Mouse (Mus musculus) CD8-positive naive resting alpha-beta T cell, adult 2 months (primary cell): ENCODE results near the gene Clptm1.

Experiments used
- DNase-seq, 2 experiments: peaks; one replicate each; pipeline ENCODE4 v3.0.0; 2022; ENCODE audit warnings: low read depth in 2 of 2, low spot score in 2 of 2

The Clptm1 gene

DNA sequence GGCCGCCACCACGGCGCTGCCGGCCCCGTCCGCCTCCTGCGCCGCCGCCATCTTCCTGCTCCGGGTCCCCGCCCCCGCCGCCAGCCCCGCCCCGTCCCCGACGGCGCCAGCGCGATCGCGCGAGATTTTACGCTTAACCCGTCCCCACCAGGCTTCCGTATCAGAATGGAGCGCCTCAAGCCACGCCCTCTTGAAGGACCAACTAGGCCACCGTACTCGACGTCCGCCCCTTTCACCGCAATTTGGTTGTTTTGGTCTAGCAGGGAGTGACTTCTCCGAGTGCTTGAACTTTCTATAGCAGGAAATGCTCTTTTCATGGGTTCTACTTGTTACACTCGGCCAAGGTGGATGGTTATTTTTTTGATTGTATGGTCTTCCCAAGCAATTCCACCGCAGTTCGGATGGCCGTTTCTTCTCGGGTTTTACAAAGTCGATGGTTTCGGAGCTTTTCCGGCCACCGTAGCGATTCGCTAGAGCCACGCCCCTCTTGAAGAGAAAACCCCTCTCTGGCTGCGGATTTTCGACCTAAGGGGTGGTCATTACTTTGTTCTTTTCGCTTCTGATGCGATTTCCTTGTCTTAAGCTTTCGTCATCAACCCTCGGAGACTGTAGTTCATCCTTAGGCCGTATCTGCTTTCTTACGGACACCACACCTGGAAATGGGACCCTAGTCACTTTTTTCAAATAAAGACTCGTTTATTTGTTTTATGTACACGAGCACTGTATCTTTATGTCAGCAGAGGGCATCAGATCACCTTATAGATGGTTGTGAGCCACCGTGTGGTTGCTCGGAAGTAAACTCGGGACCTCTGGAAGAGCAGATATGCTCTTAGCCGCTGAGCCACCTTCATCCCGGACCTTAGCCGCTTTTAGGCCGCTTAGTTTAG is at the start of gene Clptm1:
Gene Clptm1, minus strand, starts transcription at position 79 of the 887 bp plus-strand sequence.
- DNase-seq: peak; percentile 98

GRCm38 (mm10) chr7:19713598-19713997 is 48.8 kb upstream of the Clptm1 start:
- no peak for DNase-seq

DNA sequence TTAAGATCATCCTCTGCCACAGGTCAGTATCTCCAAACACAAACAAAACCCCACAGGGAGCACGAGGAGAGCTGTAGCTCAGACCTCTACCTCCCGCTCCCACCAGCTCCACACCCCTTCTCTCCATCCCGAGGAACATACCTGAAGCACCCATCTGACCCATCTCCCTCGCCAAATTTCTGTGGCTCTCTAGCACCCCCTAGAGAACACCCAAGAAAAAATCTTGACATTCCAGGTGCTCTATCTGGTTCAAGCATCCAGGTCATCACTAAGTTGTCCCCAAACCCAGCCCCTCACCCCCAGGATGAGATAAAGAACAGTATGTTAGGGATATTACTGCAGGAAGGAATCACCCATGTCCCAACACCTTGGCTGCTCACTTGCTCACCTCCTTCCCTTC is 48.4 kb upstream of the Clptm1 start:
- peak in 1 of 2 experiments; percentile 29 for DNase-seq

DNA sequence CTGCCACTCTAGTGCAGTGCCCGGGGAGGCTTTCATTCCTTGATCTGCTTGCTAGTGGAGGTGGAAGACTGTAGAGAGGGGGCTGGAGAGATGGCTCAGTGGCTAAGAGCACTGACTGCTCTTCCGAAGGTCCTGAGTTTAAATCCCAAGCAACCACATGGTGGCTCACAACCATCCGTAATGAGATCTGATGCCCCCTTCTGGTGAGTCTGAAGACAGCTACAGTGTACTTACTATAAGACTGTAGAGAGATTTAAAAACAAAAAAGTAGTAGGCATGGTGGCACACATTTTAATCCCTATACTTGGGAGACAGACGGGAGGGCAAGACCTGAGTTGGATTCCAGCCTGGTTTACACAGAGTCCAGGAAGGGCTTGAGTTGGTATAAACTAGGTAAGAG is 47.6 kb upstream of the Clptm1 start:
- DNase-seq: no peak

GRCm38 (mm10) chr7:19710650-19711049 is 45.8 kb upstream of the Clptm1 start:
- DNase-seq: no peak

DNA sequence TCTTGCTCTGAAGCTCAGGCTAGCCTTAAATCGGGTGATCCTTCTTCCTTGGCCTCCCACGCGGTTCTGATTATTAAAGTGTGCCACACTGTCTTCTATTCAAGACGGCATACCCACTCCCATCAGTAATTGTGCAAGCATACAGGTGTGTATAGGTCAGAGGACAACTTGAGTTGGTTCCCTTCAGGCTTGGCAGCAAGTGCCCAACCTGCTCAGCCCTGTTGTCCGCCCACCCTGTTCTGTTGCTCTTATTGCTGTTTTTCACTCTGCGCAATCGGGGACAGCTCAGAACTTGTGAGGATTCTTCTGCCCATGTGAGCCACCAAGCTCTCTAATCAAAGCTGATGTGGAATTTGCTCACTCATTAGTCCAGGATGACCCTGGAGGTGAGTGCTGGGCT is 40.4 kb upstream of the Clptm1 start:
- DNase-seq: no peak

DNA sequence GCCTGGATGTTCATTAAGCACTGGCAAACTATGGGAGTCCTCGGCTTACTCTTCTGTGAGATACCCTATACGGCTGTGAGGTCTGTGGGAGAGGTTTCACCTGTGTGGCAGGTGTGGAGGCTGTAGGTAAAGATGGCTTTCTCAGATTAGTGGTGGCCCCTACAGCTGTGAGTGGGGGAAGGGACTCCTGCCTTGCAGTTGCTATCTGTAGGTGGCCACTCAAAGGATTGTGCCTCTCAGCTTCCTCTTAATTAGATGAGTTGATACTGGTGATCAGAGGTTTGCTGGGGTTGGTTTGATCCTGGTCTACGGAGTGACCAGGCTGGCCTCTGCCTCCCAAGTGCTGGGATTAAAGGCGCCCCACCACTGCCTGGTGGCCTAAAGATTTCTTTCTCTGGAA is 39.6 kb upstream of the Clptm1 start:
- DNase-seq: no peak

GRCm38 (mm10) chr7:19702859-19703555 is 38.2 kb upstream of the Clptm1 start:
- DNase-seq: no peak

DNA sequence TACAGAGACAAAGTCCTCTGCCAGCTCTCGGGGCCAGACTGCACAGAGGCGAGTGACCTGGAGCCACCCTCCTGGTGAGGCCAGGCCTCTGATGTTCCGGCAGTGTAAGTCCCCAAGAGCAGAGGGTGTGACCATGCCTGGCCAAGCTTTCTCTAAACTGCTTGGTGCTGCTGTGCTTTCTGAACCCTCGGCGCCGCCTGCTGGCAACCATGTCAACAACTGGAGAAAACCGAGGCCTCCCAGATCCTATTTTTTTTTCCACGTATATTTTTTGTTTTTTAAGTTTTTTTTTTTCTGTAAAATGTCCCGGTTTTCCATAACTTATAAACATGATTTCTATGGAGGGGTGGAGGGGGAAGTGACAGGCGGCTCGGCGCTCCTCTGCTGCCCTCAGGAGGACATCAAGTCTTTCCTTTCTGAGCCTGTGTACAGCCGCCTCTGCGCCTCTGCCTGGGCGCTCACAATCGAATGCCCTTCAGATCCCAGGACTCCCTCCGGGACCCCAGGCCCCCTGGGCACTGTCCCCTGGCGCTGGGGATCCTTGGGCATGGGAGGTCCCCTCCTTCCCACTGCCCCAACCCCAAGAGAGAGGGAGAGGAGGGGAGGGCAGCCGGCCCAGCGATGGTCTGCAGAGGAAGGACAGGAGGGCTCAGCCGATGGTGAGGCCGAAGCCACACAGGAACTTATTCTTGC is 36.4 kb upstream of the Clptm1 start:
- DNase-seq: no peak

GRCm38 (mm10) chr7:19700299-19701068 is 35.7 kb upstream of the Clptm1 start:
- no peak for DNase-seq

DNA sequence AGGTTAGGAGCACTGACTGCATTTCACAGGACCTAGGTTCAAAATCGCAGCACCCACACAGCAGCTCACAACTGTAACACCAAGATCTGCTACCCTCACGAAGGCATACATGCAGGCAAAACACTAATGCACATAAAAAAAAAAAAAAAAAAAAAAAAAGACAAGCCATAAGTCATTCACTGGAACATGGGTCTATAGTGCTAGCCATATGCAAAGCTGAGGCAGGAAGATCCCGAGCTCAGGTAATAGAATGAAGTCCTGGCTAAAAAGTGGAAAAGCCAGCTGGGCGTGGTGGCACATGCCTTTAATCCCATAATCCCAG is 35.0 kb upstream of the Clptm1 start:
- DNase-seq: no peak

DNA sequence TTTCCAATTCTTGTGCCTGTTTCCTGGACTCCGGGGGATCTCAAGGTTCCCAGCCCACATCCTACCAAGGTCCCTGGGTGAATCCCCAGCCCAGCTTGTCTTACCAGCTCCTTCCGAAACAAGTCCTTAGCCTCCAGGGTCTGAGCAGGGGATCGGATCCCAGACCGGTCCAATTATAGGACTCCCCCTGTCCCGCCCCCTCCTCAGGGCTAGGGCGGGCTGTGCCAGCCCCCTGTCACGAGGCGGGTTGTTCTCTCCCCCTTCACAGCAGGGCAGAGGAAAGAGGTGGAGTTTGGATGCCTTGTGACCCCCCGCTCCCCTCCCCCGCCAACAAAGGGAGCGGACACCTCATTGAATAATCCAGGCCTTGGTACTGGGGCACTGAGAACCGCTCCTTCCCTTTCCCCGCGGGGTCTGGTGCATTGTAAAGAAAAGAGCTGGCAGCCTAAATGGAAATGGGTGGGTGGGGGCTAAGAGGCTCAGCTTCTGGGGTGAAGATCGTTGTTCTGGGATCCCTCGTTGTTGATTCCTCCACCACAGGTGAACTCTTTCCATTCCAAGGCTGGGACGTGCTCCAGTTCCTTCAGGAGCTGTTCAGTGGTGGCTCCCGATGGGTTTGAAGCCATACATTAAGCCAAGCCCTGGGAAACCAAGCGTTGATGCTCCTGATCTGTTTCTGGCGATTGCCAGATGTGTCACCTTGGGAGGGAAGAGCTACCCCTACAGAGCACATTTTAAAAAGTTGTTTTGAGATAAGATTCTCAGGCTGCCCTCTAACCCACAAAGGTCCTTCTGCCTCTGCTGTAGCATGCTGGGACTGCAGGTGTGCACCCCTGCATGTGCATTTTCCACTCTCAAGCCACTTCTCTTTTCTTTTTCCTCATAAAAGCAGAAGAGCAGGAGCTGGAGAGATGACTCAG is 34.3 kb upstream of the Clptm1 start, which contains the start of gene Apoe:
Gene Apoe, minus strand, starts transcription at position 282 of the 920 bp plus-strand sequence.
- DNase-seq: no peak

DNA sequence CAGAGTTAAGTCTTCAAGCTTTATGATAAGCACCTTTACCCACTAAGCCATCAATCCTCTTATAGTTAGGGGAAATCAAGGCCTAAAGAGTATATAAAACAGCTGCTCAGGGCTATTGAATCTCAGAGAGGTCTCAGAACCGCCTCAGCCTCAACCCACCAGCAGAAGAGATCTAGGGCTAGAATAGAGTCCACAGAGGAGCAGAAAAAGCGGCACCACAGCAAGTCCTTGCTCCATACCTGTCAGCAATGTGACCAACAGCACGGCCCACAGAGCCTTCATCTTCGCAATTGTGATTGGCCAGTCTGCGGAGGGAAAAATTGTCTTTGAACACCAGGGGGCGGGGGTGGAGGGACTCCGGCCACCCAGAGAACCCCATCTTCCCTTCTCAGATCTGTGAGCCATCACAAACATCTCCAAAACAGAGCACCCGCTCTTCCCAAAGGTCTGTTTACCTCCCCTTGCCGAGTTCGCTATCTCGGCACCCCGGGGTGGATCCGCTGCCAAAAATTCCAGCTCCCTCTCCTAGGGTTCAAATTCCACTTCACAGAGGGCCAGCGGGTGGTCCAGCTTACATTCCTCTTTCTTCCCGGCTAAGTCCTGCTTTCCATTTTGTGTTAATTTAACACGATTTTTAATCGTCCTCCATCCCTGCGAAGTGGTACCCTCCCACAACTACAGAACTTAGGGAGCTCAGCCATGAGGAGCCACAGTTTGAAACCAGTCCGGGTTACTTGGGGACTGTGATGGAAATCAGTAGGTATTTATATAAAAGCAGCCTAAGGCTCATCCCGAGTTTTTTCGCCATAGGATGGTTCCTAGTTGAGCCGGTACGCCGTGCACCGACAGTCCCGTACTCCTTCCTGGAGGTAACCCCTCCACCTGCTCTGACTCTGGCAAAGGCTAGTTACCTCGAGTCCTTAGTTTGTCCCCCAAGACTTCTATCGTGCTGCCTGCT is 33.4 kb upstream of the Clptm1 start:
- DNase-seq: no peak

DNA sequence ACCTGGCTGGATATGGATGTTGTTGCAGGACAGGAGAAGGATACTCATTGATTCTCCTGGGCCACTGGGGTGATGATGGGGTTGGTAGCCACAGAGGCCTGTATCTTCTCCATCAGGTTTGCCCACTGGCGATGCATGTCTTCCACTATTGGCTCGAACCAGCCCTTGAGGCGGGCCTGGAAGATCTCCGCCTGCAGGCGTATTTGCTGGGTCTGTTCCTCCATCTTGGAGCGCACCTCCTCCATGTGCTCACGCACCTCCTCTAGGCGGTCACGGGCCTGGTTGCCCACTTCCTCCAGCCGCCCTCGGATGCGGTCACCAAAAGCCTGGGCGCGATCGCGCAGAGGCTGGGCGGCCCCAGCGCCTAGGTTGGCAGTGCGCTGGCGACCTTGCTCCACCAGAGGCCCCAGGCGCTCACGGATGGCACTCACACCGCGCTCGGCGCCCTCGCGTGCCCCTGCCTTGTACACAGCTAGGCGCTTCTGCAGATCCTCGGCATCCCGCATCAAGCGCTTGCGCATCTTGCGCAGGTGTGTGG is 31.6 kb upstream of the Clptm1 start:
- DNase-seq: no peak

DNA sequence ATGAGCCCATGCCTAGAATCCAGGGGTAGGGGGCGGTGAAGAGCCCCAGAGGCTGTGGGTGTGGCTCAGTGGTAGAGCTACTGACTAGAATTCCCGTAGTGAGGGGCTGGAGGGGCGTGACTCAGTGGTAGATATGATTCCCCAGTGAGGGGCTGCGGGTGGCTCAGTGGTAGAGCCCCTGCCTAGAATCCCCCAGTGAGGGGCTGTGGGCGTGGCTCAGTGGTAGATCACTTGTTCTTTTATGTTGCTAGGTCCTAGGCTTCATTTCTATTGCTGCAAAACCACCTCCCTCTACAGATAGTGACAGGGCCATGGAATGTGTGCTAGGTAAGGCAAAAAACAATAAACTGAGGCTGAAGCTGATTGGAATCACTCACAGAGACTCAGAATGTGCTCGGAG is 31.0 kb upstream of the Clptm1 start:
- DNase-seq: no peak

DNA sequence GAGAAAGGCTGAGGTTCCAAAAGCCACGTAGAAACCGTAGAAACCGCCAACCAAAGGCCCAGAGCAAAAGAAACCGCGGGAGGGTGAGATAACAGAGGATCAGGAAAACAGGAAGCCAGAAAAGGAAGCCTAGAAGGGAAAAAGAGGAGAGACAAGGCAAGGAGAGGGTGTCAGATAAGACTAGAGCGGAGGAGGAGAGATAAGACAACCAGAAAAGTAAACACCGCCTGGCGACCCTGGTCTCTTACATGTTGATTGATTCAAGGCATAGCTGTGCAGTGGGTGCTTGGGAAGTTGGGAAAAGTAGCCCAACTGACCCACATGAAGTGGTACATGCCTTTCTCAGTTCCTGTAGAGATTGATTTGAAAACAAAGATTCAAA is 30.4 kb upstream of the Clptm1 start:
- DNase-seq: no peak

DNA sequence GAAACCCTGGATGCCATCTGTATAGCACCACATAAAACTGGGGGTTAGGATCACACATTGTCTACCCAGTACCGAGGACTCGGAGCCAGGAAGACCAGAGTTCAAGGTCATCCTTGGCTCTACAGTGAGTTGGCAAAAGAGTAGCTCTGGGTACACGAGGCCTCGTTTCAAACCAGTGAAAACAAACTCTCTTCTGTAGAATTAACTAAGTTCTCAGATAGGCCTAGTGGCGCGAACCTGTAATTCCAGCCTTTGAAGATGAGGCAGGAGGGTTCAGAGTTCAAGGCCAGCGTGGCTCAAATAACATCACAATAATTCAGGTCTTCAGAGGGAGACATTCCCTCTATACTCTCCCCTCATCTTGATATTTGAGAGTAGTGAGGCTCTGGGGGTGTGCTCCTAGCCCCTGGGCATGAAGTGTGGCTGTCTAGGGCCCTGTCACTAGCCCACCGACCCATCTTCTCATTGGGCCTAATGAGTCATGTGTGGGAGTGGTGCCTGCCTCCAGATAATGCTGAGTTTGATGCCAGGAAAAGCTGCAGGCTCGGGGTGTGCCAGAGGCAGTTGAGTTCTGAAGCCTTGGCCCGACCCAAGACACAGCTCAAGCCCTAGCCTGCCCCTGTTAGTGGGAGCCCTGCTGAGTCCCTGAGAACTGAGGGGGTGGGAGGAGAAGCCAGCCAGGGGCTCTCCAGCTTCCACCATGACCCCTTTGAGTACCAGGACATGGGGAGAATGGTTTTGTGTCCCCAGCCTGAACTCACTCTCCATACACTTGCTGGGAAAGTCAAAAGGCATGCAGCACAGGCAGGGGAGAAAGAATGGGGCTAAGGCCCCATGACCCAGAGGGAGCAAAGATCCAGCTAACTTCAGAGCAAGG is 29.7 kb upstream of the Clptm1 start:
- DNase-seq: no peak

GRCm38 (mm10) chr7:19693421-19693820 is 28.6 kb upstream of the Clptm1 start:
- DNase-seq: no peak
